Mouse (Mus musculus): ENCODE measurements around the gene Dus4l. TPM values are rescaled to one million over a fixed set of nuclear protein-coding genes. Genes with fewer than 3 reads are reported as not detected.

Dus4l gene
- 8.0 TPM for polyA plus RNA-seq (2017; shearing (Covaris generic))

DNA sequence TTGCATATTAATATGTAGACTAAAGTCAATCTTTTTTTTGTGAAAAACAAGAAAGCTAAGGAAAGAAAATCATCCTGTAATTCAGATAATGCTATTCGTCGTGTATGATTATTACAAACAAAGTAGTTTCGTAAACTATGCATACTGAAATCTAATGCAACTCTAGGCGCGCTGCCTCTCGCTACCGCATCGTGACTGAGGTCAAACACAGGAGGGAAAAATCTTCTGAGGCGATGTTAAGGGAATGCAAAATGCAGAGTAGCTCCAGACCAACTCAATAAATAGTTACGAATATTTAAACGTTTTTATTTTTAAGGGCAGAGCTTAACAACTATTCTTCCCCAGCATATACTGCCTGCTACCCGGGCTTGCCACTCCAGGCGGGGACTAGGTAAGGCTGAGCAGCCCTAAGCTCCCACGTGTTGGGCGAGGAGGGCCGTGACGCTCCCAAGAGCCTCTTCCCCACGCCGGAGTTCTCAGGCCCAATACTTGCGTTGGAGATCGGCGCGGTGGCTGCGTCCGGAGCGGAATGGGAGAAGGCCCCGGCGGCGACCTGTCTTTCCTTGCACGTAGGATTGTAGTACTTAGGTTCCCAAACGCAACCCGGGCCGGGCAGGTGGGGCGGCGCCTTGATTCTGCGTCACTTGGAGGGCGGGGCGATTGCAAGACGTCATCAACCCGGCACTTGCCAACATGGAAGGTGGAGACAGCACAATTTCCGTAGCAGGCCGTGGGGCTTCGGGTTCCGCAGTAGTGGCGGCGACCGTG lies at the start of gene Dus4l, which contains the start of gene Cog5:
Gene Dus4l (minus strand): TSS at position 630 of the 768 bp plus-strand sequence.
Gene Cog5 (plus strand): TSS at position 673 of the 768 bp plus-strand sequence.

GRCm38 (mm10) chr12:31634343-31635239 lies 20.0 kb downstream of the Dus4l start, which contains the start of gene Bcap29:
Bcap29 (minus strand) TSS chr12:31634658.

Other genes starting within 250 kb of the Dus4l start
- 35.2 TPM for gene Cbll1, start 155.2 kb downstream of the Dus4l start, polyA plus RNA-seq (2017; shearing (Covaris generic))
- gene Slc26a4, start 94.9 kb downstream of the Dus4l start, polyA plus RNA-seq (2017; shearing (Covaris generic)): 0.35 TPM
- gene Bcap29, start 20.2 kb downstream of the Dus4l start, polyA plus RNA-seq (2017; shearing (Covaris generic)): 40.5 TPM
- gene Cog5, start within 50 bp of the Dus4l start, polyA plus RNA-seq (2017; shearing (Covaris generic)): 36.6 TPM
- 0.13 TPM for gene Gpr22, start 59.1 kb upstream of the Dus4l start, polyA plus RNA-seq (2017; shearing (Covaris generic))